Mouse (Mus musculus): ENCODE measurements around the gene Ngb.

- no peak for TF ChIP-seq CTCF (IDR thresholded peaks at IDR 0.05; ENCODE audit: extremely low read depth, insufficient read depth, insufficient read length, insufficient replicate concordance)
- no peak for TF ChIP-seq POLR2A (IDR thresholded peaks at IDR 0.05; ENCODE audit: low read depth, low read length)
Measured at GRCm38 (mm10) chr12:87137439-87138341, 35.4 kb upstream of the Ngb start.
